Mouse (Mus musculus): ENCODE measurements around the gene Pdlim1. TPM values are rescaled to one million over a fixed set of nuclear protein-coding genes. Genes with fewer than 3 reads are reported as not detected.
"Not testable (repeated sequence)": the region's sequence is repeated elsewhere in the genome, so short reads cannot be mapped to it uniquely, and the experiment has no call there.

Gene Pdlim1
- total and polyA plus RNA-seq, 3 experiments, result 0.05 TPM; not detected in 2

- no peaks in the 10 kb centered on the region for H3K4me1 ChIP-seq (ENCODE audit: insufficient read depth, low read depth, low read length)
- TF ChIP-seq GATA1 (IDR thresholded peaks at IDR 0.05; ENCODE audit: borderline replicate concordance, low read length), result no peak
- no peak for TF ChIP-seq GATA2 (IDR thresholded peaks at IDR 0.05; ENCODE audit: borderline replicate concordance, low read depth, low read length)
- no peak for TF ChIP-seq CTCF (IDR thresholded peaks at IDR 0.05; ENCODE audit: low read depth, low read length)
- TF ChIP-seq POLR2AphosphoS5 (IDR thresholded peaks at IDR 0.05; ENCODE audit: insufficient replicate concordance, low read depth, low read length), result no peak
- TF ChIP-seq TAL1 (conservative IDR thresholded peaks at IDR 0.05; ENCODE audit: low read depth, low read length), result no peak
- no peaks in the 10 kb centered on the region for H3K36me3 ChIP-seq (replicated peaks)
- no peak overlapping the region for H3K4me3 ChIP-seq (ENCODE audit: low read depth, low read length)
- no peaks in the 10 kb centered on the region for H3K9me3 ChIP-seq (replicated peaks)
- ATAC-seq (ENCODE audit: extremely low read depth, insufficient number of reproducible peaks, low FRiP score, poor library complexity, severe bottlenecking) (no peak), DNase-seq (ENCODE audit: low spot score) (no peak)
- no peaks in the 10 kb centered on the region for H3K27me3 ChIP-seq (ENCODE audit: insufficient read depth, low read length)
Measured at GRCm38 (mm10) chr19:40220878-40221277, 50.8 kb downstream of the Pdlim1 start.

GRCm38 (mm10) chr19:40202947-40203346, 68.7 kb downstream of the Pdlim1 start:
- DNase-seq (ENCODE audit: low spot score); ATAC-seq (ENCODE audit: extremely low read depth, insufficient number of reproducible peaks, low FRiP score, poor library complexity, severe bottlenecking); H3K4me1 ChIP-seq (ENCODE audit: insufficient read depth, low read depth, low read length); H3K36me3 ChIP-seq (replicated peaks); H3K4me3 ChIP-seq (ENCODE audit: low read depth, low read length); H3K9me3 ChIP-seq (replicated peaks); H3K27me3 ChIP-seq (ENCODE audit: insufficient read depth, low read length): not testable (repeated sequence)

GRCm38 (mm10) chr19:40190596-40190995, 81.0 kb downstream of the Pdlim1 start:
- no peaks in the 10 kb centered on the region for H3K4me1 ChIP-seq (ENCODE audit: insufficient read depth, low read depth, low read length)
- no peaks in the 10 kb centered on the region for H3K27me3 ChIP-seq (ENCODE audit: insufficient read depth, low read length)
- ATAC-seq (ENCODE audit: extremely low read depth, insufficient number of reproducible peaks, low FRiP score, poor library complexity, severe bottlenecking) (no peak), DNase-seq (ENCODE audit: low spot score) (no peak)
- H3K9me3 ChIP-seq (replicated peaks), result no peaks in the 10 kb centered on the region
- TF ChIP-seq GATA2 (IDR thresholded peaks at IDR 0.05; ENCODE audit: borderline replicate concordance, low read depth, low read length) (no peak), TAL1 (conservative IDR thresholded peaks at IDR 0.05; ENCODE audit: low read depth, low read length) (no peak), POLR2AphosphoS5 (IDR thresholded peaks at IDR 0.05; ENCODE audit: insufficient replicate concordance, low read depth, low read length) (no peak), GATA1 (IDR thresholded peaks at IDR 0.05; ENCODE audit: borderline replicate concordance, low read length) (no peak), CTCF (IDR thresholded peaks at IDR 0.05; ENCODE audit: low read depth, low read length) (no peak)
- no peak overlapping the region for H3K4me3 ChIP-seq (ENCODE audit: low read depth, low read length)
- H3K36me3 ChIP-seq (replicated peaks), result no peaks in the 10 kb centered on the region

- Histone ChIP-seq H3K9me3 (replicated peaks) (no peaks in the 10 kb centered on the region), H3K4me3 (ENCODE audit: low read depth, low read length) (no peak within 1 kb of the TSS), H3K27me3 (ENCODE audit: insufficient read depth, low read length) (no peaks in the 10 kb centered on the region), H3K36me3 (replicated peaks) (no peaks in the 10 kb centered on the region), H3K4me1 (ENCODE audit: insufficient read depth, low read depth, low read length) (no peaks in the 10 kb centered on the region)
- ATAC-seq (ENCODE audit: extremely low read depth, insufficient number of reproducible peaks, low FRiP score, poor library complexity, severe bottlenecking) (no peak), DNase-seq (ENCODE audit: low spot score) (no peak)
- no peak for TF ChIP-seq GATA2 (IDR thresholded peaks at IDR 0.05; ENCODE audit: borderline replicate concordance, low read depth, low read length)
- TF ChIP-seq GATA1 (IDR thresholded peaks at IDR 0.05; ENCODE audit: borderline replicate concordance, low read length), result no peak
- no peak for TF ChIP-seq TAL1 (conservative IDR thresholded peaks at IDR 0.05; ENCODE audit: low read depth, low read length)
- TF ChIP-seq CTCF (IDR thresholded peaks at IDR 0.05; ENCODE audit: low read depth, low read length), result no peak
- TF ChIP-seq POLR2AphosphoS5 (IDR thresholded peaks at IDR 0.05; ENCODE audit: insufficient replicate concordance, low read depth, low read length), result no peak
Measured at GRCm38 (mm10) chr19:40187160-40187559, 84.5 kb downstream of the Pdlim1 start, which contains the start of gene Cyp2c70. Gene Cyp2c70, minus strand, starts transcription at chr19:40187333.

GRCm38 (mm10) chr19:40183600-40183999, 88.0 kb downstream of the Pdlim1 start:
- Histone ChIP-seq H3K36me3 (replicated peaks) (no peaks in the 10 kb centered on the region), H3K4me3 (ENCODE audit: low read depth, low read length) (no peak overlapping the region), H3K9me3 (replicated peaks) (no peaks in the 10 kb centered on the region), H3K4me1 (ENCODE audit: insufficient read depth, low read depth, low read length) (no peaks in the 10 kb centered on the region), H3K27me3 (ENCODE audit: insufficient read depth, low read length) (no peaks in the 10 kb centered on the region)
- no peak for ATAC-seq (ENCODE audit: extremely low read depth, insufficient number of reproducible peaks, low FRiP score, poor library complexity, severe bottlenecking)
- no peak for DNase-seq (ENCODE audit: low spot score)
- TF ChIP-seq GATA2 (IDR thresholded peaks at IDR 0.05; ENCODE audit: borderline replicate concordance, low read depth, low read length), result no peak
- TF ChIP-seq GATA1 (IDR thresholded peaks at IDR 0.05; ENCODE audit: borderline replicate concordance, low read length), result no peak
- no peak for TF ChIP-seq TAL1 (conservative IDR thresholded peaks at IDR 0.05; ENCODE audit: low read depth, low read length)
- TF ChIP-seq CTCF (IDR thresholded peaks at IDR 0.05; ENCODE audit: low read depth, low read length), result no peak
- TF ChIP-seq POLR2AphosphoS5 (IDR thresholded peaks at IDR 0.05; ENCODE audit: insufficient replicate concordance, low read depth, low read length), result no peak

DNA sequence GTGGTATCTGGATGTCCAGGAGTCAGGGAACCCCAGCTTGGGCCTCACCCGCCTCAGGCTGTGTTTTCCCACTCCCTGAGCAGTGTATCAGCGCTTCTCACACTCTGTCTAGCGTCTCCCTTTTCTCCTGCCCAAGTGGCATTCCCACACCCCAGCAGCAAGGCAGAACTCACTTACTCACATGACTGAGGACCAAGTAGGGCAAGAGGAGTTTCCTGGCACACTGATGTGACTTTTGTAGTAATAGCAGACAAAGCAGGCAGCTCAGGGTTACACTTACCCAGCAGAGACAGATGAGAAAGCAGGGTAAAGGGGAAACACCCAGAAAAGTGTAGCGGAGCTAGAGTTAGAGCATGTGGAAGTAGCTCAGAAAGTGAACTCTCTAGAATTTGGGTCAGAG, 93.3 kb downstream of the Pdlim1 start:
- H3K4me3 ChIP-seq (ENCODE audit: low read depth, low read length), result no peak overlapping the region
- H3K27me3 ChIP-seq (ENCODE audit: insufficient read depth, low read length), result peaks cover 4% of the 10 kb centered on the region; the same call in 1 of the 2 replicates
- no peaks in the 10 kb centered on the region for H3K9me3 ChIP-seq (replicated peaks)
- DNase-seq (ENCODE audit: low spot score), result no peak
- H3K4me1 ChIP-seq (ENCODE audit: insufficient read depth, low read depth, low read length), result no peaks in the 10 kb centered on the region
- ATAC-seq (ENCODE audit: extremely low read depth, insufficient number of reproducible peaks, low FRiP score, poor library complexity, severe bottlenecking), result no peak
- no peaks in the 10 kb centered on the region for H3K36me3 ChIP-seq (replicated peaks)
- TF ChIP-seq CTCF (IDR thresholded peaks at IDR 0.05; ENCODE audit: low read depth, low read length) (no peak), GATA1 (IDR thresholded peaks at IDR 0.05; ENCODE audit: borderline replicate concordance, low read length) (no peak), GATA2 (IDR thresholded peaks at IDR 0.05; ENCODE audit: borderline replicate concordance, low read depth, low read length) (no peak), POLR2AphosphoS5 (IDR thresholded peaks at IDR 0.05; ENCODE audit: insufficient replicate concordance, low read depth, low read length) (no peak), TAL1 (conservative IDR thresholded peaks at IDR 0.05; ENCODE audit: low read depth, low read length) (no peak)

Other genes with a start within 250 kb of the Pdlim1 start
- not detected in 2 replicates for gene Cyp2c54, start 198.0 kb downstream of the Pdlim1 start, total RNA-seq (2014; fragmentation: Nextera tagmentation)
- not detected in 2 replicates for gene Cyp2c54, start 198.0 kb downstream of the Pdlim1 start, total RNA-seq (2017)
- gene Cyp2c54, start 198.0 kb downstream of the Pdlim1 start, polyA plus RNA-seq (2012), result not detected in 2 replicates
- not detected in 2 replicates for gene Cyp2c50, start 182.2 kb downstream of the Pdlim1 start, total RNA-seq (2014; fragmentation: Nextera tagmentation)
- gene Cyp2c50, start 182.2 kb downstream of the Pdlim1 start, total RNA-seq (2017), result not detected in 2 replicates
- gene Cyp2c50, start 182.2 kb downstream of the Pdlim1 start, polyA plus RNA-seq (2012), result not detected in 2 replicates
- gene Cyp2c70, start 84.5 kb downstream of the Pdlim1 start, total RNA-seq (2014; fragmentation: Nextera tagmentation), result not detected in 2 replicates
- gene Cyp2c70, start 84.5 kb downstream of the Pdlim1 start, total RNA-seq (2017), result not detected in 2 replicates
- gene Cyp2c70, start 84.5 kb downstream of the Pdlim1 start, polyA plus RNA-seq (2012), result not detected in 2 replicates
- gene Sorbs1, start 241.9 kb upstream of the Pdlim1 start, total RNA-seq (2014; fragmentation: Nextera tagmentation), result 50.6 and 64.2 TPM in 2 replicates
- 12.6 and 19.2 TPM in 2 replicates for gene Sorbs1, start 241.9 kb upstream of the Pdlim1 start, total RNA-seq (2017)
- gene Sorbs1, start 241.9 kb upstream of the Pdlim1 start, polyA plus RNA-seq (2012), result 7.4 and 9.2 TPM in 2 replicates

Data from G1E (cell line).